Mouse (Mus musculus) midbrain, embryonic 11.5 days (tissue): ENCODE results near the gene Nfu1. TPM values are rescaled to one million over a fixed set of nuclear protein-coding genes. Genes with fewer than 3 reads are reported as not detected.
A peak's percentile ranks its signal among the peaks of the same experiment; 100 is the strongest.

Source experiments
- ATAC-seq: fragments of 200-750 bp; cut with Nextera tagmentation; 2 replicates; pipeline ENCODE4 v1.8.0; 2017; ENCODE audit warnings: moderate TSS enrichment, moderate library complexity; ENCODE audit not compliant: low FRiP score
- DNase-seq: peaks from one replicate; pipeline ENCODE4 v3.0.0; 2015; ENCODE audit warnings: low spot score; ENCODE audit errors: missing footprints
- H3K27ac ChIP-seq: fragments of 300-500 bp; sonication (generic); 2 replicates; pipeline ENCODE4 v1.5.1; 2014; ENCODE audit warnings: low read depth, low read length
- H3K27me3 ChIP-seq: fragments of 300-500 bp; sonication (generic); 2 replicates; pipeline ENCODE4 v1.6.1; 2014; ENCODE audit warnings: mild to moderate bottlenecking, low read length, moderate library complexity, mixed read lengths; ENCODE audit not compliant: control insufficient read depth, insufficient read depth
- H3K36me3 ChIP-seq: fragments of 300-500 bp; sonication (generic); 2 replicates; pipeline ENCODE4 v1.6.1; 2014; ENCODE audit warnings: mild to moderate bottlenecking, low read length, moderate library complexity, mixed read lengths; ENCODE audit not compliant: control insufficient read depth, insufficient read depth
- H3K4me1 ChIP-seq: fragments of 300-500 bp; sonication (generic); 2 replicates; pipeline ENCODE4 v1.6.1; 2014; ENCODE audit warnings: low read length; ENCODE audit not compliant: control insufficient read depth, insufficient read depth
- H3K4me2 ChIP-seq: fragments of 300-500 bp; sonication (generic); 2 replicates; pipeline ENCODE4 v1.6.1; 2014; ENCODE audit warnings: mild to moderate bottlenecking, moderate library complexity
- H3K4me3 ChIP-seq: fragments of 300-500 bp; sonication (generic); 2 replicates; pipeline ENCODE4 v1.5.1; 2014; ENCODE audit warnings: low read depth, low read length
- H3K9ac ChIP-seq: fragments of 300-500 bp; sonication (generic); 2 replicates; pipeline ENCODE4 v1.6.1; 2014; ENCODE audit warnings: low read length
- H3K9me3 ChIP-seq: fragments of 300-500 bp; sonication (generic); 2 replicates; pipeline ENCODE4 v1.6.1; 2016; ENCODE audit warnings: low read length; ENCODE audit not compliant: control insufficient read depth
- WGBS: fragments of 180-500 bp; shearing (Covaris S2); extraction: QIAGEN DNeasy Blood & Tissue Kit; methylation state at CpG from one replicate; pipeline ENCODE4 v1.1.7; 2014; 5-methylcytosine and 5-hydroxymethylcytosine counted together
- polyA plus RNA-seq: library from polyadenylated mRNA; unstranded; fragments of >200 nt; fragmentation: Nextera tagmentation; extraction: Ambion mirVana; gene quantifications from 2 replicates; pipeline ENCODE4 v1.2.1, GENCODE M21; 2014

Gene Nfu1
- polyA plus RNA-seq, 1 experiment from 2014 or later: 89.9 TPM

- H3K27me3 ChIP-seq: no peaks in the 10 kb centered on the region
- H3K4me3 ChIP-seq: no peak overlapping the region
- no peak overlapping the region for H3K27ac ChIP-seq
- no peaks in the 10 kb centered on the region for H3K9me3 ChIP-seq
- H3K4me1 ChIP-seq: no peaks in the 10 kb centered on the region
- no peaks in the 10 kb centered on the region for H3K36me3 ChIP-seq
- DNase-seq (no peak), ATAC-seq (no peak)
- no peak overlapping the region for H3K4me2 ChIP-seq
- WGBS: 91% methylated on average over 4 of the region's 4 CpGs
- H3K9ac ChIP-seq: no peak overlapping the region
Measured at GRCm38 (mm10) chr6:87072759-87073158, 63.7 kb downstream of the Nfu1 start.

- ATAC-seq: no peak
- Histone ChIP-seq H3K4me2 (no peak overlapping the region), H3K9me3 (no peaks in the 10 kb centered on the region), H3K27ac (no peak overlapping the region), H3K27me3 (no peaks in the 10 kb centered on the region), H3K4me1 (no peaks in the 10 kb centered on the region), H3K4me3 (no peak overlapping the region), H3K9ac (no peak overlapping the region), H3K36me3 (no peaks in the 10 kb centered on the region)
- 92% methylated on average over 2 of the region's 3 CpGs for WGBS
- DNase-seq: peak; percentile 31
Measured at GRCm38 (mm10) chr6:87075092-87075685, 66.2 kb downstream of the Nfu1 start.

Other genes with a start within 250 kb of the Nfu1 start
- gene Anxa4, start 215.7 kb upstream of the Nfu1 start, polyA plus RNA-seq: 5.4 and 7.0 TPM in 2 replicates
- 17.1 and 21.1 TPM in 2 replicates for gene Aak1, start 159.7 kb upstream of the Nfu1 start, polyA plus RNA-seq
- 14.1 and 14.2 TPM in 2 replicates for gene Gfpt1, start 33.6 kb downstream of the Nfu1 start, polyA plus RNA-seq
- 0.19 TPM in 1 of 2 replicates, not detected in the other for gene D6Ertd527e, start 95.5 kb downstream of the Nfu1 start, polyA plus RNA-seq